Mouse (Mus musculus): ENCODE results near the gene Ankrd33.

The Ankrd33 gene

DNA sequence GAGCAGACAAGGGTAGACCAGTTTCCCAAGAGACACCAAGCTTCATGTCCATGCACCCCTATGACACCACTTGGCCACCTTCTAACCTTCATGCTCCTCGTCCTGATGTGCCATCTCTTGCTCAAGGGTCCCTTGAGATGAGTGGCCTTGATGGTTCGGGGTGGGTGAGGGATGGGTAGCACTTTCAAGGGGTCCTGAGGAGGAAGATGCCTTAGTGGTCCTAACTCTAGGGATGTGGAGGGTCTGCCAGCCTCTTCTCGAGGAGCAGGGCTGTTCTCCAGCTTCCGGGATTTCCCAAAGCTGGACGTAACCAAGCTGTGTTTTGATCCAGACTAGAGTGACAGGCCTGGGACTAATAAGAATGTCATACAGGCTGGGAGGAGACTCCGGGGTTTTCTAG is 10.0 kb downstream of the Ankrd33 start:
- DNase-seq (ENCODE audit: low spot score in 2 of 2), result no peak

DNA sequence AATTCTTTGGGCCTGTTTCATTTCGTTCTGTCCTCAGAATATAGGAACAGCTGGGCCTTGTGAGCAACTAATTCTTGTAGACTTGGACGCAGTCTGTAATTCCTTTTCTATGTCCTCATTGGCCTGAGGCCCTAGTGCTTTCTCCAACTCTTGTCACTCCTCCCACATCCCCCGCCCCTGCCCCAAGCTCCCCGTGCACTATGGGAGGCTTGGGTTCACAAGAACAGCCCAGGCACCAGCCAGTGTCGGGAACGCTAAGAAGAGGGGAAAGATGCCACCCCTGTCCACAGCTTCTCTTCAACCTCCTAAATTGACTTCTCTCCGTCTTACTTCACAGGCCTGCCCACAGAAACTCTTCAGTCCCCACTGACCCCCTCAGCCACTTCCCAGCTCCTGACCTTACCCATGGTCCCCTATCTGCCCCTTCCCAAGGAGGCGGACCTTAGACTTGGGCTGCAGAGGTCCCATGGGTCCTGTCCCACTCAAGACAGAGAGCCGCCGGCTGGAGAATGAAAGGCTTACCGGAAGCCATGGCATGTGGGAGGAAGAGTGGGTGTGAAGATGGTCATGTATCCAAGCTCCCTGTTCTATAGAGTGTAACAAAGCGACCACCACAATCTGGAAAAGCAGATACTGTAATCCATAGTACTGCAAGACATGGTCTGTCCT is 11.5 kb downstream of the Ankrd33 start:
- peak in 1 of 2 experiments; percentile 17 for DNase-seq (ENCODE audit: low spot score in 2 of 2)

DNA sequence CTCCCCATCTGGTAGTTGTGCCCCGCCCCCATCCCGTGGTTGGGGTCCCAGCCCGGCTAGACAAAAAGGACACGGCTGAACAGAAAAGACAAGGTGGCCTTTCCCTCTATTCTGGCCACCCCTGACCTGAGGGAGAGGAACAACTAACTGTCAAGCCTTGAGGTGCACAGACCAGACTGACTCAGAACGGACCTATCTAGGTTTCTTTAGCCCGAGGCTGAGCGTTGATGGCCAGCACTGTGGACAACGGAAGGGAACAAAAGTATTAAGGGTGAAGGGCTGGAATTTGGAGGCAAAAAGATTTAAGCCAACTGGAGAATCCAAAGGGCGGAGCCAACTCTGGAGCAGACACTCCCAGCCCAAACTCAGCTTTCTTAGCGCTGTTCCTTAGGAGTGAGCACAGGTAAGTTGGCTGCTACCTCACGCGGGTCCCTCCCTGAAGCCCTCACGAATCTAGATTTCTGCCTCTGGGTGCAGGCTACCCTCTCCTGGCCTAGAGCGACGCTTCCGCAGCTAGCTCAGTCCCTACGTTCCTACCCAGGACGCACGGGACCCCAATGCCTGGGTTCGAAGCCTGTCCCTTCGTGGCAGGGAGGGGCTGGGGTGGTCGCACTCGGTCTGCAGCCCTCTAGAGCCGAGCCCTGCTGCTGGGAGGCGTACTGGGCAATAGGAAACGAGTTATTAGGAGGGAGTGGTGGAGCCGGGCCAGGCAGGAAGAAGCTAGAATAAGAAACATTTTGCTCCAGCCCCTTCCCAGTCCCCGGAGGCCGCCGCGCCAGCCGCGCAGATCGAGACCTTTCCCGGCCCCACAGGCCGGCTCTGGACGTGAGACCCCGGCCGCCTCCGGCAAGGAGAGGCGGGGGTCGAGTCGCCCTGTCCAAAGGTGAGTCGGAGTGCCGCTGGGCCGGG is 12.9 kb downstream of the Ankrd33 start, which contains the start of gene Acvrl1:
Acvrl1 (plus strand) TSS at position 342 of the 909 bp plus-strand sequence.
- DNase-seq (ENCODE audit: low spot score in 2 of 2), result no peak

DNA sequence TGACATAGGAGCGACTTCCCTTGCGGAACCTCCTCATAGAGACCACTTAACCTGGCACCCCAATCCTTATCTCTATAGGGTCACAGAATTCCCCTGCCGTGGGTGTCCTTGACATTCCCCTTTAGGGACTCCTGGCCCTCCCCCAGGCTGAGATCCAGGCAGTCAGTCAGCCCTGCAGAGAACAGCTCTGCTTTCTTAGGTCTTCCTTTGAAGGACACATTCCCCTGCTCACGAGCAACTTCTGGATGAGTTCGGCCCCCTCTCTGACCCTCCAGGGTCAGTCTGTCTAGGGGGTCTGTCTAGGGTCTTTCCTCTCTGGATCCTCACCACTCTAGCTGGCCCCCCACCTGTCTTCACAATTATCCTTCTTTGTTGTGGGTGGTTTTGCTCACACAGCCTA is 13.9 kb downstream of the Ankrd33 start:
- no peak for DNase-seq (ENCODE audit: low spot score in 2 of 2)

DNA sequence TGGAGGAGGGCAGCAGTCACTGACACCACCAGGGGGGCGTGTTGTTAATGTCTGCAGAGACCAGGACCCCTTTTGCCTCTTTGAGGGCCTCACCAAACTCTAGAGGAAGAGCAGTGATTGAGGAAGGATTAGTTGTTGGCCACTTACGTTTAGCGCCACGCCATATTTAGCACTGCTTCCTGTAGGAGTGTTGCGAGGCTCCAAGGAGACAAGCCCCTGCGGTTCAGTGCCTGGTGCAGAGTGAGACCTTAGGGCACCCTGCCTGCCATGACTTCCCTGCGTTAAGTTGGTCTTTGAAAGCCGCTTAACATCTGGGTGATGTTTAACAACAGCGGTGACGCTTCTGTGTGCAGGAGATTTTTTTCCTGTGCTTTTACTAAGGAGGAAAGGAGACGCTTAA is 15.9 kb downstream of the Ankrd33 start:
- DNase-seq (ENCODE audit: low spot score in 2 of 2), result no peak

DNA sequence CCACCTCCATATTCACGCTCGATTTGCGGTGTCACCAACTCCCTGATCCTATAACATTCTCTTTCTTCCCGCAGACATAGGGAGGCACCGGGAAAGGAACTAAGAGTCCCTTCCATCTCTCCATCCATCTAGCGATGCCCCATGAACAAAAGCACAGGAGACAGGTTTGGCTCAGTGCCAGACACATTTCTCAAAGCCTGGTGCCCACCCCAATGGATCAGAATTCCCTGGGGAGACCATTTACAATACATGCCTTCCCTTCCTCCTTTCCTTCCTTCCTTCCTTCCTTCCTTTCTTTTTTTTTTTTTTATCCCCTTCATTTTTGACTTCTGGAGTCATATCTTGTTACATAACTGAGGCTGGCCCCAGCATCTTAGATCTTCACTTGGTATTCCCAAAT is 16.5 kb downstream of the Ankrd33 start:
- DNase-seq (ENCODE audit: low spot score in 2 of 2), result no peak

DNA sequence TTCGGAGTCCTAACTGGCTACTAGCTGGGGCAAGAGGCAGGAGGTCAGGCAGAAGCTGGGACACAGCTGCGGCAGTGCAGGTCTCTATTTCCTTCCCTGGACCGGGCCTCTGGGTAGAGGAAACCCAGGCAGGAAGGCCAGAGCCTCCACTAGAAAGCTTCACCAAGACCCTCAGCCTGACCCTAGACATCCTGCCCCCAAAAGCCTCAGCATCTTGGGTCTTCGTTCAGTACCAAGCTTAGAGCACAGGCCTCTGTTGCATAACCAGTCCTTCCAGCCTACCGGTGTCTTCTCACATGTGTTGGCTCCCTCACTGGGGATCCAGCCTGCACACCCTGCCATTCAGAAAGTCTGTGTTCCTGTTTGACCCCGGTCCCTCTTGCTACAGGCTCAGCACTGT is 17.2 kb downstream of the Ankrd33 start:
- DNase-seq (ENCODE audit: low spot score in 2 of 2), result no peak

DNA sequence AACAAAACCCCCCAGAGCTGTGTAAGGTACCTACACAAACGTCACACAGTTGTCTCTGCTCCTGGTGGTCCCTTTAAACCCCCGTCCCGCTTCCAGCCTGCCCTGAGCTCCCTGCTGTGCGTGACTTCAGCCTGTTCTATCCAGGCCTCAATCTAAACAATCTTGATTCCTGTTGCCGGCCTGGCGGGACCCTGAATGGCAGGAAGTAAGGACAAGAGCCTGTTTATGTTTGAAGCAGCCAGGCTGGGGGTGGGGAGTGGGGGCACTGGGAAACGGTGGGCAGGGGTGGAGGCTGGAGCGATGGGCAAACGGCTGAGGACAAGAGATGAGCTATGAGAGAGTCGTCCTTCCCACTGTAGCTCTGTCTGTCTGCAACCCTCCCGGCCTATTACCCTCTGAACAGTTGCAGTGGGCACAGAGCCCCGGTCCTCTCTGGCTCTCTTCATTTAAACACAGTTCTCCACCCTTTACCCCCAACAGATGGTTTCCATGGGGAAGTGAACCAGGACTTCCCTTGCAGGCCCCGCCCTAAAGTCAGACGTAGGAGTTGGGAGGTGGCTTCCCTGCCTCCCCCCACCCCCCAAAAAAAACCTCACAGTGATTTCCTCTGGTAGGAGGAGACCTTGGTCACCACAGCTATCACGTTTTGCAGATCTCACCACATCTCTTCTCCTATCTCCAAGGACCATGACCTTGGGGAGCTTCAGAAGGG is 18.6 kb downstream of the Ankrd33 start:
- no peak for DNase-seq (ENCODE audit: low spot score in 2 of 2)

DNA sequence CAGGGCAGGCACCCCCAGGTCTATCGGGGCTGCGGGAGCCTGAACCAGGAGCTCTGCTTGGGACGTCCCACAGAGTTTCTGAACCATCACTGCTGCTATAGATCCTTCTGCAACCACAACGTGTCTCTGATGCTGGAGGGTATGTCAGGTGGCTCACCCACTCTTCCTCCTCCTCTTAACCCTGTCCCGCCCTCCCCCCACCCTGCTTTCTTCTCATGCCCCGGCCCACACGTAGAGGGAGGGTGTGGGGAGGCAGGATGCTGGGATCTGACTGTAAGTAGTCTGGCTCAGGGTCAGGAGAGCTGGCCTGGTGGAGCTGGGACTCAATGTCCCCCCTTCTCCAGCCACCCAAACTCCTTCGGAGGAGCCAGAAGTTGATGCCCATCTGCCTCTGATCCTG is 19.9 kb downstream of the Ankrd33 start:
- DNase-seq (ENCODE audit: low spot score in 2 of 2), result no peak

DNA sequence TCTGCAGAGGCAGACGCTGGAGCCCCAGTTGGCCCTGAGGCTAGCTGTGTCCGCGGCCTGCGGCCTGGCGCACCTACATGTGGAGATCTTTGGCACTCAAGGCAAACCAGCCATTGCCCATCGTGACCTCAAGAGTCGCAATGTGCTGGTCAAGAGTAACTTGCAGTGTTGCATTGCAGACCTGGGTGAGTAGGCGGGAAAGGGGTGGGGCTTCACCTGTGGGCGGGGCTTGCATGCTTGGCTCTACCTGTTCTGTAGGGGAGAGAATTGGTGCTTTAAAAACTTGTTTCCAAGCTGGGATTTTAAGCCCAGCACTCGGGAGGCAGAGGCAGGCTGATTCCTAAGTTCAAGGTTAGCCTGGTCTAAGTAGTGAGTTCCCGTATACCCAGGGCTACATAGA is 21.9 kb downstream of the Ankrd33 start:
- no peak for DNase-seq (ENCODE audit: low spot score in 2 of 2)

DNA sequence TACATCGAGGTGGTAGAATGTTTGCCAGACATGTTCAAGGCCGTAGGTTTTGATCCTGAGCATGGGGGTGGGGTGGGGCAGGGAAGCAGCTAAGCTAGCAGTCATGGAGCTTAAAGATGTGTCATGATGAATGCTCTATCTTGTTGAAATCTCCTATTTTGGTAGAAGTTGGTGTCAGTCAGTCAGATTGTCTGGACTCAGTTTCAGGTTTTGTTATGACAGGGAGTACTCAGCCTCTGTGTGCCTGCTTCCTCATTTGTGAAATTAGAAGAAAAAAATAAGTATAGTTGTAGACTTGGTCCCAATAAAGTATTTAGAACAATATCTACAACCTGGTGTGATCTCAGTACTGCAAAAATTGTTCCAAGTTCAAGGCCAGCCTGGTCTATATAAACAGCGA is 23.1 kb downstream of the Ankrd33 start:
- DNase-seq (ENCODE audit: low spot score in 2 of 2), result no peak

DNA sequence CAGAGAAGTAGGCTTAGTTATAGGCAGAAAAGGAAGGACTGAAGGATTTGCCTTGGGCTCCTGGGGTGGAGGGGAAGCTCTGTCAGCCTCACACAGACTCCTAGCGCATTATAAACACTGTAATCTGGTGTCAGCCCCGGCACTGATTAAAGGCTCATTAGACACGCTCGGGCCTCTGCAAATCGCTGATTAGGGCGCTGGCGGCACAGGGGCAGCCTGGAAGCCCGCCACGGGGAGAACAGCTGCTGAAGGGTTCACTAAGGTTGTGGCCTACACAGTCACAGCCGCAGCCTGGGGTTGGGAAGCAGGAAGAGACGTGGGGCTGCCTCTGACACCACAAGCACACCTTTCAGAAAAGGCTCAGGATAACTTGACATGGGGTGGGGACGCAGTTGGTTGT is 24.3 kb downstream of the Ankrd33 start:
- DNase-seq (ENCODE audit: low spot score in 2 of 2), result no peak

DNA sequence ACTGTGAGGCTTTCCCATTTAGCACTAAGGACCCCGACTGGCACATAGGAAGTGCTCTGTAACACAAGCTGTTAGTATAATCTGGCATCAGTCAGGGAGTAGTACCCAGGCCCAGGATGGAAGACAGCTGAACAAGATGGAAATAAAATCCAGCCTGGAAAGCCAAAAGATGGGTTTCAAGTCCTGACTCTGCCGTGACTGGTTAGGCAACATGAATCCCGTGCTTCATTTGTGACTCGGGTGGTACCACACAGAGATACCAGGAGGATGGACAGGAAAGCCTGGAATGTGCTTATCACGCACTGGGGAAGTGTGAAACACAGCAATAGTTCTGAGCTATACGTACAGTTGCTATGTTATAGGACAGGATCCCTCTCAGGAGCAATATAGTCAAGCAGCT is 25.0 kb downstream of the Ankrd33 start:
- no peak for DNase-seq (ENCODE audit: low spot score in 2 of 2)

DNA sequence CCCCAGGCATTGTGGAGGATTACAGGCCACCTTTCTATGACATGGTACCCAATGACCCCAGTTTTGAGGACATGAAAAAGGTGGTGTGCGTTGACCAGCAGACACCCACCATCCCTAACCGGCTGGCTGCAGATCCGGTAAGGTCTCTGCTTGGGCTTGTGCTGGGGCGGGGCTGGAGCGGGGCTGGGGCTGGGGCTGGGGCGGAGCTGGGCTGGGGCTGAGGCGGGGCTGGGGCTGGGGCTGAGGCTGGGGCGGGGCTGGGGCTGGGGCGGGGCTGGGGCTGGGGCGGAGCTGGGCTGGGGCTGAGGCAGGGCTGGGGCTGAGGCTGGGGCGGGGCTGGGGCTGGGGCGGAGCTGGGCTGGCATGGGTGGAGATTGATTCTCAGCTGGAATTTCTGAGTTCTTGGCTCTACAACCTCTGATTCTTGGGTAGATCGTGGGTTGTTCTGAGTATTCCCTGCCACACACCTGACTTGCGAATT is 25.5 kb downstream of the Ankrd33 start:
- DNase-seq (ENCODE audit: low spot score in 2 of 2), result no peak

DNA sequence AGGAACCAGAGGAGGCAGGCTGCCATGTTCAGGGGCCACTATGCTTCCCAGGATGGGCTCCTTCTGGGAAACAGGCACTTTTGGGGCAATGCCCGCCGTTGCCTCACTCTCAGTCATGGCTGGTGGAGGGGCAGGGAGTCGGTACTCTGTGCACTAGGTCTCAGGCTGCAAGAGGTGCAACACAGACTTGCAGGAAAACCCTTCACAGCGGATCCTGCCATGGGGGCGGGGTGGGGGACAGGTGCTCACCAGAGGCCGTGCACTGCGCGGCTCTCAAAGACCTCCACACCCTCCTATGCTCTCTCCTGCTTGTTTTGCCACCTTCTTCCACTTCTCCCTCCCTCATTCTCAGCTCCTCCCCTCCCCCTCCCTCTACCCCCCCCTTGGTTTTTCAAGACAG is 27.1 kb downstream of the Ankrd33 start:
- DNase-seq (ENCODE audit: low spot score in 2 of 2), result no peak

DNA sequence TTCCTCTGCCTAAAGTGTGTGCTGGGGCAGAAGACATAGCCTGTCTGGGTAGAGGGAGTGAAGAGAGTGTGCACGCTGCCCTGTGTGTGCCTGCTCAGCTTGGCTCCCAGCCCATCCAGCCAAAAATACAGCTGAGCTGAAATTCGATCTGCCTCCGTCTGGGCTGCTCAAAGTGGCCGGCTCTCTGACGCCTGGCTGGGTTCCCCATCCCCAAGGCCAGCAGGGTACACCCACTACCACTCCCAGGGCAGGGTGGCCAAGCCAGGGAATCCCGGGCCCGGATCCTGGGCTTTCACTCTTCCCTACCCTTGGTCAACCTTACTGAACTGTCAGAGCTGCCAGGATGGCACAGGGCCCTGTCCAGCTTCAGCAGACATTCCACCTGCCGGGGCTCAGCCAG is 27.9 kb downstream of the Ankrd33 start:
- DNase-seq (ENCODE audit: low spot score in 2 of 2), result peak; percentile 72 to 75

DNA sequence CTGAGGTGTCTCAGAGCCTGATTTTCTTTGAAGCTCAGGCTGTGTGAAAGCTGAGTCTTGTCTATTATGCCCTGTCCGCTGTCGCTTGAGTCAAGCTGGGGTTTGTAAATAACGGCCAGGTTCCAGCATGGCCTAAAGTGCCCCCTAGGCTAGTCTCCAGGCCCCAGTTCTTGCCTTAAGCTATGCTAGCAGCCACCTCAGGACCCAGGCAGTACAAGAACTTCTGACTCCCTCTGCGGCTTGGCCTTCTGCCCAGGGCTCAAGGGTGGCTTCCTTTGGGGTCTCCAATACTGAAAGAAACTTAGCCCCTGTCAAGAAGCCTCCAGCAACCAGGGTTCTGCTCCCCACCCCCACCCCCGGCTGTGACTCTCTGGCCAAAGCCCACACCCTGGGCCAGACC is 28.6 kb downstream of the Ankrd33 start:
- DNase-seq (ENCODE audit: low spot score in 2 of 2), result no peak

DNA sequence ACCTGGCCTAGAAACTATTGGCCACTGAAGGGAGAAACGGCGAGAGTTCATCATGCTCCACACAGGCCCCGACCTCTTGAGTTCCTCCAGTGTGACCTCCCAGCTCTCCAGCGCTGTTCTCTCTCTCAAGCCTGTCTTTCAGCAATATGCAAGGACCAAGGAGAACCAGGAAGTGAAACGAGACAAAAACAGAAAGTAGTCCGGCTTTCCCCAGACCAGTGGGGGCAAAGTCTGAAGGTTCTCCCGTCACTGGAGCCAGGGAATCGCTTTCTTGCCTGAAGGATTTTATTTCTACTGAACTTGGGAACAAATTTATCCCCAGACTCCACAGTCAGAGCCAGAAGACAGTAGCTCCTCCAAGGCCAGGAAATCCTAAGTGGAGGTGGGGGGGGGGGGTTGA is 29.2 kb downstream of the Ankrd33 start:
- no peak for DNase-seq (ENCODE audit: low spot score in 2 of 2)

DNA sequence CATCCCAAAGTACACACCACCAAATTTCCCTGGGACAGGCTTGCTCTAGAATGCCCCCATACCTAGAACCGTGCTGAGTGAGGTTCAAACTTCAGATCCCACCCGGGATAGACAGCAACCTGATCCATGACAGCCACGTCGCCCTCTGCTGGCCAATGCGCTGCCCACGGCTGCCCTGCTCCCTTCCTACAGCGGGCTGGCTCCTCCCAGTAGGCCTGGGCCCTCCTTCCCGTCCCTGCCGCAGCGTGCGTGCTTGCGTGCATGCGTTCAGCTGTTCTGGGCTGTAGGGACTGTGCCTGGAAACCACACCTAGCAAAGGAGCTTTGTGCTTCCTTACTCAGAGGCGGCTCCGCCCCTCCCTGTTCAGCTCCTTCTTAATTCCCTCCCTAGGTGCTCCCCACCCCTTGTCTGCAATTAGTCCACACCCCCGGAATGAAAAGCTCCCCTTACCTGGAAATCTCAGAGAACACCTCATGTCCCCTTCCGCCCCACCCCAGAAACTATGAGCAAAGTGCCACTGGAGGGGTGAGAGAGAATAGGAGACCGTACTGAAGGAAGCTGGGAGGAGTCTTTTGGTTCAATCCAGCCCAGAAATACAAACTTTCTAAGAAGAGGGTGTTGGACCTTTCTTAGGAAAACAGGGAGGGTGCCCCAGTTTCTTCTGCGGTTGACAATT is 30.0 kb downstream of the Ankrd33 start:
- peak; percentile 95 for DNase-seq (ENCODE audit: low spot score in 2 of 2)

DNA sequence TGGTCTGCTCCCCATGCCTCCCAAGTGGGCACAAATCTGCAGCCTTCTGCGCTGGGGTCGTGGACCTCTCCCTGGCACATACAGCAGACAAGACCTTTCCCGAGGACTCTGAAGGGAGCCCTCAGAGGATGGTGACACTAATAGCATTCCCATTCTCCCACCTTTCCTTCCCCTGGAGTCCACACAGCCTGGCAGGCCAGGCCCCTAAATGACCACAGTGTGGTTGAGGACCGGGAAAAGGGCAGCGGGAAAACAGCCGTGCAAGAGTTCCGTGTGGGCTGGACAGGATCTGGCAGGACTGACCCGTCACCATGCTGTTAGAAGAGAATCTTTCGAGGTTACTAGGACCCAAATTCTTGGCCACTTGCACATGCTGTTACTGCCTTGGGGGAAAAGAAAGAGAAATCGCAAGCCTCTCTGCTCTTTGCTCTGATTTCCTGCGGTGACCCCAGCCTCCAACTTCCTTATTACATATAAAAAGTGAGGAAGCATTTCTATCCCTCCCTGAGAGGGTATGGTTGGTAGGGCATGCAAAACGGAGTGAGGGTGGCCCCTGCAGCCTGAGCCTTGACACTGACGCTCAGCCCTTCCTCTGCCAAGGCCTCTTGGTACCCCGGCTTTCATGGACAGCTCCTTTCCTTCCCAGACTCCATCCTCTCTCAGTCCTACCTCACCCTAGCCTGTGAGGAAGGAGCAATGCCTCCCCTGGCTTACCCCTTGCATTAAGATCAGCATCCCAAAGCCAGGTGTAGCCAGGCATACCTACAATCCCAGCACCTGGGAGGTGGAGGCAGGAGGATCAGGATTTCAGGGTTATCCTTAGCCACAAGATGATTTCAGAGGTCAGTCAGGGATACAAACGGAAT is 30.8 kb downstream of the Ankrd33 start:
- DNase-seq (ENCODE audit: low spot score in 2 of 2), result no peak
